Mouse (Mus musculus) stomach, embryonic 16.5 days (tissue): ENCODE measurements around the gene Psenen. TPM values are rescaled to one million over a fixed set of nuclear protein-coding genes. Genes with fewer than 3 reads are reported as not detected.

ENCODE experiments used
- ATAC-seq: fragments of 200-750 bp; cut with Nextera tagmentation; 2 replicates; pipeline ENCODE4 v1.8.0; 2017; ENCODE audit warnings: moderate number of reproducible peaks, moderate TSS enrichment; ENCODE audit not compliant: insufficient read depth, low FRiP score
- H3K27ac ChIP-seq: fragments of 300-500 bp; sonication (generic); 2 replicates; pipeline ENCODE4 v1.5.1; 2014; ENCODE audit warnings: low read length
- H3K27me3 ChIP-seq: fragments of 300-500 bp; sonication (generic); 2 replicates; pipeline ENCODE4 v1.6.1; 2014; ENCODE audit warnings: low read length, control low read depth, mixed read lengths; ENCODE audit not compliant: control insufficient read depth, insufficient read depth
- H3K36me3 ChIP-seq: fragments of 300-500 bp; sonication (generic); 2 replicates; pipeline ENCODE4 v1.6.1; 2014; ENCODE audit warnings: low read length; ENCODE audit not compliant: control insufficient read depth, insufficient read depth
- H3K4me1 ChIP-seq: fragments of 300-500 bp; sonication (generic); 2 replicates; pipeline ENCODE4 v1.6.1; 2014; ENCODE audit warnings: low read length, control low read depth, mixed read lengths; ENCODE audit not compliant: control insufficient read depth, insufficient read depth
- H3K4me2 ChIP-seq: fragments of 300-500 bp; sonication (generic); 2 replicates; pipeline ENCODE4 v1.6.1; 2014; ENCODE audit warnings: low read depth, low read length, mixed read lengths
- H3K4me3 ChIP-seq: fragments of 300-500 bp; sonication (generic); replicated peaks from 2 replicates; pipeline ENCODE4 v1.5.1; 2014; ENCODE audit warnings: mild to moderate bottlenecking, low read length
- H3K9ac ChIP-seq: fragments of 300-500 bp; sonication (generic); 2 replicates; pipeline ENCODE4 v1.6.1; 2014; ENCODE audit warnings: low read length
- H3K9me3 ChIP-seq: fragments of 300-500 bp; sonication (generic); replicated peaks from 2 replicates; pipeline ENCODE4 v1.6.1; 2016; ENCODE audit warnings: low read length, control low read depth; ENCODE audit not compliant: control insufficient read depth
- WGBS: fragments of 180-500 bp; shearing (Covaris S2); extraction: QIAGEN DNeasy Blood & Tissue Kit; methylation state at CpG from one replicate; pipeline ENCODE4 v1.1.7; 2014; 5-methylcytosine and 5-hydroxymethylcytosine counted together
- polyA plus RNA-seq: library from polyadenylated mRNA; unstranded; fragments of >200 nt; fragmentation: Nextera tagmentation; extraction: Ambion mirVana; gene quantifications from 2 replicates; pipeline ENCODE4 v1.2.1, GENCODE M21; 2015

The Psenen gene
- polyA plus RNA-seq, 1 experiment from 2014 or later, result 156 TPM

DNA sequence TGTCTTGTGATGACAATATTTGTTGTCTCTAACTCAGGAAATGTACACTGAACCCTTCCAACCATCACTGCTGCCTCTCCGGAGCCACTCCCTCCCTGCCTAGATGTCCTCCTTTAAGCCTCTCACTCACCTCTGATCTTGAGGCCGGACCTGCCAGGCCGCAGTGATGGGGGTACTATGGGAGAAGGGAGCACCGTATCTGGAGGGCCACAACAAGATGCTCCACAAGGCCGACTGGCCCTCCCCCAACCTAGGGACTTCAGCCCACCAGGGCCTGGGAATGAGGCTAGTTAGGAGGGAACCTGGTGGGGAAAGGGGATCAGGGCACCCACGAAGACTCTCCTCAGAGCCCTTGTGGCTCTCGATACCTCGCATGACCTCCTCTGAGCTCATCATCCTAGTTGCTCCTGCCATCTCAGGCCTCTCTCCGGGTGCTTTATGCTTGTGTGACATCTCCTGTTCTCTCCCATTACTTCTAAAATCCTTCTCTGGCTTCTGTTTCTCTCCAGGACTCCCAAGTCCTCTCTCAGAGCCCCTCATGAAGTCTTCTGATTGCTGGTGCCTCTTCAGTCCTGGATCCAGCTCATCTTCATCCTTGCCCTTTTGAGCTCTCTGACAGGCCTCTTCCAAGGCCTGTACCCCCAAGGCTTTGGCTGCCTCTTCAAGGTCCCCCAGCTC is 27.6 kb upstream of the Psenen start:
- no peaks in the 10 kb centered on the region for H3K9me3 ChIP-seq
- ATAC-seq, result no peak
- H3K4me1 ChIP-seq, result peaks cover 15% of the 10 kb centered on the region
- no peak overlapping the region for H3K9ac ChIP-seq
- no peak overlapping the region for H3K4me3 ChIP-seq
- H3K27me3 ChIP-seq, result no peaks in the 10 kb centered on the region
- 0 out of 2 replicates have a peak, but pooled peaks cover 4% of the 10 kb centered on the region for H3K36me3 ChIP-seq
- no peak overlapping the region for H3K27ac ChIP-seq
- 83% methylated on average over 9 of the region's 9 CpGs for WGBS
- no peak overlapping the region for H3K4me2 ChIP-seq

- Histone ChIP-seq H3K9me3 (no peaks in the 10 kb centered on the region), H3K27me3 (no peaks in the 10 kb centered on the region), H3K4me2 (peak overlapping the region; percentile 76), H3K4me3 (peak overlapping the region; percentile 100), H3K4me1 (peaks cover 15% of the 10 kb centered on the region), H3K27ac (peak overlapping the region; percentile 95), H3K9ac (peak overlapping the region; percentile 100), H3K36me3 (peaks cover 18% of the 10 kb centered on the region)
- ATAC-seq, result peak; percentile 58
- WGBS, result 24% methylated on average over 40 of the region's 40 CpGs
Observed at GRCm38 (mm10) chr7:30589435-30590301, 26.2 kb upstream of the Psenen start.

DNA sequence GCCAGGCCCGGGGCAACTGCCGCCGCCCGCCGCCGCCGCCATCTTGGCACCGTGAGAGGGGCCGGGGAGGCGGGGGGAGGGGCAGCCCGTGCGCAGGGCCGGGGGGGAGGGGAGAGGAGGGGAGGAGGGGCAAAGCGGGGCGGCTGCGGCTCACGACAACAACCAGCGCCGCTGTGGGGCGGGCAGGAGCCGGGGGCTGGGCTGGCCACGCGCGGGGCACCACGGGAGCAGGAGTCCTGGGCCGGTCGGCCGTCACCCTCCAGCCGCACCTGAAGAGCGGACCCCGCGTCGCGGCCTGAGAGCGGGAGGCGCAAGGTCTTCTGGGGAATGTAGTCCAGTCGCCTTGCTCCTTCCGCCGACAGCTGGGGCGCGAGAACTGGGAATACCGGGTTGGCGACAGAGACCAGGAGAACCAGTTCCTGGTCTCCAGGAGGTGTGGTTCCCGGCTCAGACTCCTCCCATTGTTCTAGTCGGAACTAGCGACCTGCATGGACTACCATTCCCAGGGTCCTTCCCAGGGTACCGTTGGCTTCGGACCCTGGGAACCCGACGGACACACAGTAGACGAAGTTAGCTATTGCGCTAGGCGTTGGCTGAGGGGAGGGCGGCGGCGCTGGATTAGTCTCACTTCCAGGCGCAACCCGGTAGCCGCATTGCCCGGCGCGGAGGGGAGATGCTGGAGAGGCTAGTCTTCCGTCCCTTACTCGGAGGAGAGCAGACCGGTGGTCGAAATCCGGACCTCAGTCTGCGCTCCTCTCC is 25.4 kb upstream of the Psenen start, which contains the start of gene Kmt2b:
Gene Kmt2b (minus strand): TSS at position 51 of the 759 bp plus-strand sequence.
- Histone ChIP-seq H3K36me3 (peaks cover 25% of the 10 kb centered on the region), H3K9ac (peak within 1 kb of the TSS; percentile 100), H3K9me3 (no peaks in the 10 kb centered on the region), H3K4me2 (peak within 1 kb of the TSS; percentile 89), H3K4me3 (peak within 1 kb of the TSS; percentile 100), H3K27me3 (no peaks in the 10 kb centered on the region), H3K4me1 (peaks cover 15% of the 10 kb centered on the region), H3K27ac (peak within 1 kb of the TSS; percentile 95)
- ATAC-seq, result peak; percentile 96
- 0% methylated on average over 61 of the region's 68 CpGs for WGBS

GRCm38 (mm10) chr7:30587842-30588667 is 24.6 kb upstream of the Psenen start:
- peak; percentile 6; the same call in 1 of the 2 replicates for ATAC-seq
- H3K4me1 ChIP-seq, result peaks cover 15% of the 10 kb centered on the region

DNA sequence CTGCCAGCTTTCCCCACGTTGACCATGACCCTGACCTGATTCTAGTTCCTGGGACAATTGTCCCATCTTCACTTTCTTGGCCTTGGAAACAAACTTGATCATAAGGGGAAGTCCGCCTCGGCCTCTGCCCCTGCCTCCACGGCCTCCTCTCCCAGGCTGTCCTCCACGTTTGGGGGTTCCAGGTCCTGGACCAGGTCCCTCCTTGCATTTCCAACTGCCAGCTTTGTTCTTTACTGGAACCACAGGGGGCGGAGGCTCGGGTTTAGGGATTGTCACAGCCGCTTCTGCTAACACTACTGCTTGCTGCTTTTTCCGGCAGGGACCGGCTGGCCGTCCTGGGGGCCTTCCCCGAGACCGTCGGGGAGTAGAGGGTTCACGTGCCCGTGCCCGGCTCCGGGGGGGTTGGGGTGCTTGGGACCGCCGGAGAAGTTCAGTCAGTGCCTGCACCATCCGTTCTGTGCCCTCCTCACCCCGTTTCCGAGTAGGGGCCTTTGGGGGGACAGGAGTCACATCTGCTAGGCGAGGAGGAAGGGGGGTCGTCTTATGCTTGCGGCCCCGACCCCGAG is 23.1 kb upstream of the Psenen start:
- peak overlapping the region; percentile 100; the same call in 1 of the 2 replicates for H3K9ac ChIP-seq
- H3K27me3 ChIP-seq, result no peaks in the 10 kb centered on the region
- H3K4me2 ChIP-seq, result no peak overlapping the region
- H3K9me3 ChIP-seq, result no peaks in the 10 kb centered on the region
- peaks cover 15% of the 10 kb centered on the region for H3K4me1 ChIP-seq
- H3K36me3 ChIP-seq, result peaks cover 42% of the 10 kb centered on the region
- no peak overlapping the region for H3K27ac ChIP-seq
- ATAC-seq, result no peak
- 90% methylated on average over 28 of the region's 28 CpGs for WGBS
- H3K4me3 ChIP-seq, result 0 out of 2 replicates have a peak overlapping the region, but pooled peaks have one; percentile 100

More at GRCm38 (mm10) chr7:30587842-30588667, 24.6 kb upstream of the Psenen start:
- no peaks in the 10 kb centered on the region for H3K9me3 ChIP-seq
- no peaks in the 10 kb centered on the region for H3K27me3 ChIP-seq
- H3K27ac ChIP-seq, result peak overlapping the region; percentile 95
- under 1% methylated on average over 47 of the region's 67 CpGs for WGBS
- peak overlapping the region; percentile 89 for H3K4me2 ChIP-seq
- peak overlapping the region; percentile 100 for H3K9ac ChIP-seq
- peaks cover 33% of the 10 kb centered on the region for H3K36me3 ChIP-seq
- peak overlapping the region; percentile 100 for H3K4me3 ChIP-seq

GRCm38 (mm10) chr7:30585170-30585569 is 21.7 kb upstream of the Psenen start:
- no peak overlapping the region for H3K4me3 ChIP-seq
- no peak overlapping the region for H3K27ac ChIP-seq
- H3K4me1 ChIP-seq, result peaks cover 15% of the 10 kb centered on the region
- no peaks in the 10 kb centered on the region for H3K9me3 ChIP-seq
- no peak for ATAC-seq
- H3K36me3 ChIP-seq, result peaks cover 48% of the 10 kb centered on the region
- H3K4me2 ChIP-seq, result no peak overlapping the region
- H3K27me3 ChIP-seq, result no peaks in the 10 kb centered on the region
- WGBS, result 91% methylated on average over 7 of the region's 7 CpGs
- no peak overlapping the region for H3K9ac ChIP-seq

DNA sequence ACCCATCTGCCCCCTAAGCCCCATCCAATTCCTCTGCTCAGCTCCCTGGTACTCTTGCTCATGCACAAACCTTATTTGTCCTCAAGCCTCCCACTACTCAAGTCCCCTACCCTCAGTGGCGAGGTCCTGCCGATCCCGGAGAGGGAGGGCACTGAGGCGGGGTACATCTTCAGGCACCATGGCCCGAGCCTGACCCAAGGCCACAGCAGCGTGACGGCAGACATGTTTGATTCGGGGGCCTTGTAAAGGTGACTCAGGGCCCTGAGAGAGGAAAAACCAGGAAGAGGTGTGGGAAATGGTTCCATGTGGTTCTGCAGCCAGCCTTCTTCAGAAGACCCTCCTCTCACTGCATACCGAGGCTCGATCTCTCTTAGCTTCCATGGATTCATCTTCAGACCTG is 20.9 kb upstream of the Psenen start:
- no peaks in the 10 kb centered on the region for H3K27me3 ChIP-seq
- H3K4me3 ChIP-seq, result no peak overlapping the region
- WGBS, result 89% methylated on average over 10 of the region's 10 CpGs
- no peak overlapping the region for H3K9ac ChIP-seq
- H3K9me3 ChIP-seq, result no peaks in the 10 kb centered on the region
- H3K4me1 ChIP-seq, result peaks cover 11% of the 10 kb centered on the region
- ATAC-seq, result no peak
- peaks cover 53% of the 10 kb centered on the region for H3K36me3 ChIP-seq
- H3K27ac ChIP-seq, result no peak overlapping the region
- no peak overlapping the region for H3K4me2 ChIP-seq

DNA sequence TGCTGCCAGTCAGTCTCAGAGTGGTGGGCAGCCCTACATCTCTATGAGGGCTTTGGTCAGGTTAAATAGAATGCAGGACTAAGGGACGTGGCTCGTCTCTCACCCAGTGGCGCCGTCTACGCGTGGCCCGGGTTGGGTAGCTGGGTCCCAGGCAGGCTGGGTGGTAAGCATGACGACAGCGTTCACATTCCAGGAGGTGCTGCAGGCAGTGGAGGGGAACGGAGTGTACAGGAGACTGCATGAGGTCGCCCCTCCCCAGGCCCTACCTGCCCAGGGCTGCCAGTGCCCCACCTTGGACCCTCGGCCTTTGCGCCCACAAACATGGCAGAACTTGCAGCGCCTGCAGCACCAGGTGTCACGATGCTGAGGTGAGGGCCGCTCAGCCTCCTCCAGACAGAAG is 18.1 kb upstream of the Psenen start:
- Histone ChIP-seq H3K4me3 (no peak overlapping the region), H3K27me3 (no peaks in the 10 kb centered on the region), H3K27ac (no peak overlapping the region), H3K4me1 (no peaks in the 10 kb centered on the region), H3K4me2 (no peak overlapping the region), H3K9ac (no peak overlapping the region), H3K36me3 (peaks cover 74% of the 10 kb centered on the region), H3K9me3 (no peaks in the 10 kb centered on the region)
- ATAC-seq, result no peak
- 95% methylated on average over 16 of the region's 16 CpGs for WGBS
